Mouse (Mus musculus) naive thymus-derived CD4-positive, alpha-beta T cell, adult 2 months (primary cell): ENCODE data around the gene Apobec4.
"Not testable (repeated sequence)": the region's sequence is repeated elsewhere in the genome, so short reads cannot be mapped to it uniquely, and the experiment has no call there.

Experiments used
- DNase-seq: peaks from one replicate; pipeline ENCODE4 v3.0.0-alpha.2; 2011; ENCODE audit warnings: low read depth

Apobec4 gene

DNA sequence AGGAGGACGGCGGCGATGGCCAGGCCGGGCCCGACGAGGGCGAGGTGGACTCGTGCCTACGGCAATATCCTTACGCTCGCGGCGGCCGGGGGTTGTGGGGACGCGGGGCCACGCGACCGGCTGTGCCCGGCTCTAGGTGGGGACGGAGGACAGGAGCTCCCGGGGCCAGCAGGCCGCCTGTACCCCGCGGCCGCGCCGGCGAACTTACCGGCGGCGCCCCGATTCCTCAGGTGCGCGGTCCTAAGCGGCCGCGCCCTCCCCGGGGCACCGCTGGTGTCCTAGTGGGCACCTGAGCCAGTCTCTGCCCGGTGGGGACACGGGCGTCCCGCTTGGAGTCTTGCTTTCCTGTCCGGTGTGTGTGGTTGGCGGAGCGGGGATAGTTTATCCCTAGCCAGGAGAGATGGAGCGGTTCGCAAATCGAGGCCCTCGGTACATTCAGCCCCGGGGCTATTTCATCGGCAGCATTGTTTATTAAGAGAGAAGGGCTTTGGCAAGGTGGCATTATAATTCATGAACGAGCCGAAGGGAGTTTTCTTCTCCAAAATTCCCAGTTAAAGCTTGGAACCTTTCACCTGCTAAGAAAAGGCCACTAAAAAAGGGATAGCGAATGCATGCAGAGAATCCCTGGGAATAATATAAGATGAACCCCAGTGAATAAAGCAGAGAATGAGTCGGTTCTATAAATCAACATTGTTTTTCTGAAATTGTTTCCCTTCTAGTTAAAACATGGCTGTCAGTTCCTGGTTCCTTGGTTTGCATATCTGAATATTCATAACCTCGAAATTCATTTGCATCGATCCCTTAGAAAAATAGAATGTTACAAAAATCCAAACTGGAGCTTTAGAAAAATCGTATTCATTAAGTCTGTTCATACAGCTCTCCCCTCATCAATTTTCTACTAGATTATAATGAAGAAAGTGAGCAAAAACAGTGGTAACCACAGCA, 16.7 kb downstream of the Apobec4 start:
- peak; percentile 50 for DNase-seq

DNA sequence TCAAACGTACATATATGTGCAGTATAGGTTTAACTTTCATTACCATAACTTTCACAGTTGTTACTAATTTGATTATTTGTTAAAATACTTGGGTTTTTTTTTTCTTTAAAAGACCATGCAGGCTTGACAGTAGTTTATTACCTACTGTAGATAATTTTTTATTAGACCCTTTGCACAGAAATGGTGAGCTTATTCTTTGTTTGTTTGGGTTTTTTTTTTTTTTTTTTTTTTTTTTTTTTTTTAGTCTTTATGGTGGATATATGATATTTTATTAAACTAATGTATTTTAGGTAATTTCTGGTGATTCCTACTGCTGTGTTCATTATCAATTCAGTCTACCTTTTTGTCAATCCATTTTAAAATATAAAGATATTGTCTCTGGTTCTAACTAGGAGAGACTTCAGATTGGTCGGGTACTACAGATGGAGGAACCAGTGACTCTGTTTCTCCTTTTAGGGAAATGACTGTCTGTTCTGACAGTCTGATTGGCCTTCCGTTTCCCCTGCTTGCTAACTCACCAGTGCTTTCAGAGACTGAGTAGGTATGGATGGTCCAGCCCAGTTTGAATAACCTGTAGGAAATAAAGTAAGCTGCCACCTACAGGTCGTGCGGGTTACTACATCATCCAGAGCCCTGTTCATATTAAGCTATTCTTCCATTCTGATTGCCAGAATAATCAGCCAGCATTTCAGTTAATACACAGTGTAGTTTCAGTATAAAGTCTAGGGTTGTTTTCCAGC, 17.6 kb downstream of the Apobec4 start:
- DNase-seq, result peak; percentile 92

DNA sequence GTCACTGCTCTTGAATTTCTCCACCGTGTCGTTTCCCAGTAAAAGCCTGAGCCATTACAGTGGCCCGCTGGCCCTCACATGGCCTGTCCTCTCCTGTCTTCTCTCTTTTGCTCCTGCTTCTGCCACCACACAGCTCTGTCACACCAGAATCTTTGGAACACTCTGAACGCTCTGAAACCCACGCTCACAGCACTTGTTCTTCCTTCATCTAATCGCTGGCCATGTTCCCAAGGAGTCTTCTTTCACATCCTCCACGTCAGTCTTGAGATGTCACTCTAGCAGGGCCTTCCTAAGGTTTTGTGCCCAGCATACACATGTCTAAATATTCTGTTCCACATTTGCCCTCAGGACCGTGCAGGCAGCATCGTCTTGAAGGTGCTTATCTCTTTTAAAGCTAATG, 20.7 kb downstream of the Apobec4 start:
- no peak for DNase-seq

DNA sequence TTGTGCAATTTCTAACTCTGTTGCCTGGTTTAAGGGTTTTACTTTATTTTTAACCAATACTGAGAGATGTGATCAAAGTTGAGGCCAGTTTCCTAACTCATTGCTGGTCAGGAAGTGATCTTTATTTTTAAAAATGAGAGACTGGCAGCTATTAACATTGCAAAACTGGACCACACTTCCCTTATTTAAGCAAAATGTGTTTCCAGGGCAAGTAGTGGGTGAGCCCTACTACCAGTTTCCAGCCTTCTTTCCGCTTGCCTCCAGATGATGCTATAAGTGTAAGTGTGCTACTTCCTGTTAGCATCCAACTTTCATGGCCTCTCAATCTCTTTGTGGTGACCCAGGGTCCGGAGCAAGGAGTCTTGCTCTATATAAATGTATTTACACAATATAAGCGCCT, 24.2 kb downstream of the Apobec4 start:
- DNase-seq, result not testable (repeated sequence)

DNA sequence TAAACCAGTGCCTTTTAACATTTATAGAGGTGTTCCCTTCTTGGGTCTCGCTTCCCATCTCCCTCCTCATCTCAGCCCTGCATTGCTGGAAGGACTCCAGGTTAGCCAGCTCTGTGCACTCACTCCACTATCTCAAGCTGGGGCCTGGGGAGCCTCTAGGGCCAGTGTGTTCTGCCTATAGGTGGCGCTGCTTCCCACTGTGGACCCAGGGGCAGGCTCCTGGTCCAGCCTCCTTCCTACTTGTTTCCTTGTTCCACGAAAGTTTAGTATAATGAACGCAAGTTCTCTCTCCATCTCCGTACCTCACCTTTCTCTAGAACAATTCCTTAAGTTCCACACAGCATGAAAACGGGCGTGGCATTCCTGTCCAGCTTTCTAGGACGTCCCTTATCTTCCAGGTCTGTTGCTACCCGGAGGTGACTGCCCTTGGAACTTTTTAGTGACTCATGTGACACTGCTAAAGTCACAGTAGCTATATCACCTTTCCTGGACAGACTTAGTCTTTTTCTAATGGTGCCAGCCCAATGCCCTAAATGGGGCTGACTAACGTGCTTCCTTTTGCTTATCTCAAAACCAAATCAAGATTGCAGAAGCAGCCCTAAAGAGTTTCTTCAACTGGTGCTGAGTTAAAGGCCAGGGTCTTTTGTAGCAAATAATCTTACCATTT, 28.9 kb downstream of the Apobec4 start:
- peak; percentile 70 for DNase-seq

DNA sequence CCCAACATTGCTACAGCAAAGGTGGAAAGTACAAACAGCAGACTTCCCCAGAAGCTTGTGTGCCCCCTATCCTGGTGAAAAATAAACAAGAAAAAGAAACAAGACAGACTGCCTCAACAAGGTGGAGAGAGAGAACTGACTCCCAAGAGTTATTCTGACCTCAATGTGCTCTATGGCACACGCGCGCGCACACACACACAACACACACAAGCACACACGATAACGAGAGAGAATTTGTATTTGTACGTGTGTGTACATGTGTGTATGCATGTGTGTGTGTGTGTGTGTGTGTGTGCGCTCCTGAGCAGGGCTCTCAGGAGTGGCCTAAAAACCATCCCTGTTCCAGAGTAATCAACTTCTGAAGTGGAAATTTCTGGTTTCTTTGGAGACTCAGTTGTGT, 34.3 kb downstream of the Apobec4 start:
- no peak for DNase-seq

DNA sequence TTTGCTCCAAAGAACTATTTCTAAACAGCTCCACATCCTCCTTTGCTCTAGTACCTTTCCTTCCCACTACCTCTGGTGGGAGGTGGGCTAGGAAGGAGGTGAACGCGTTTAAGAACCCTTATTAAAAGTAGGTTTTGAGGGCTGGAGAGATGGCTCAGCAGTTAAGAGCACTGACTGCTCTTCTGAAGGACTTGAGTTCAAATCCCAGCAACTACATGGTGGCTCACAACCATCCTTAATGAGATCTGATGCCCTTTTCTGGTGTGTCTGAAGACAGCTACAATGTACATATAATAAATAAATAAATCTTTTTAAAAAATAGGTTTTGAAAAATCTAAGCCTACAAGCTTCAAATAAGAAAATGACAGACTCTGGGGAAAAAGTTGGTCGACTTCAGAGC, 35.1 kb downstream of the Apobec4 start:
- DNase-seq, result not testable (repeated sequence)

DNA sequence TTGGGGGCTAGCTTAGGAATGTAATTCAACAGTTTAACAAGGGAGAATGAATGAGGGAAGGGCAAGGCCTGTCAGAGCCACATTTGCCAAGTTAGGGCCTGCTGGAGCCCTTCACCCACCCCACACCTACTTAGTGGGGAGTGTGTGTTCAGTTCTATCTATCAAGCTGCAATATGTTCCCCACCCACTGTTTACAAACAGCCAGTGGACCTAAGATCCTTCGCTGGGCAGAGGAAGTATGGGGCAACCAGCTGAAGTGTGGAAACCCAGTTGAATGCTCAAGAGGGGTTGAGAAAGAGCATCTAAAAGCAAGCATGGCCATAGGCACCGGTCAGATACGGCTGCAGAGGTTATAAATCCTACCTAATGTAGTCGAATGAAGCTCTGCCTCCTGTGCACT, 36.6 kb downstream of the Apobec4 start:
- no peak for DNase-seq

DNA sequence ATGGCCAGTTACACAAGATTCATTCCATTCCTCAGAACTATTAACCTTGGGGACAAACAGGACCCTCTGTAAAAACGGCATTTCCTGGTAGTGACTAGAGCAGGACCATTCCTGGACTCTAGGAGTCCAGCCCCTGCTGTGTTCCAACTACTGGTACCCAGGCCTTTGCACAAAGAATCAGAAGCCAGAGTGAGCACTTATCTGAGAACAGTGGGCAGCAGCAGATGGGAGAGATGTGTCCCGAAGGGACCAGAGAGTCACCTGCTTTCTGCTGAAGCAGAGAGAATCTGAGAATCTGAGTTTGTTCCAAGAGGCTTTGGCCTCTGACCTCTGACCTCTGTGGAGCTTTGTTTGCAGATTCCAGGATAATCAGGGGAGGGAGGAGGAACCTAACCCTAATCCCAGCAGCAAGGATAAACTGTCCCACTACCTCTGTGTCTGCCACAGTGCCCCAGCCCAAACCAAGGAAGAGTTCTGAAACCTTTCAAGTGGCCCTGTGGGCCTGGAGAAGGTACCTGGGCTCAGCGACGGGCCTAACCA, 37.8 kb downstream of the Apobec4 start:
- no peak for DNase-seq

DNA sequence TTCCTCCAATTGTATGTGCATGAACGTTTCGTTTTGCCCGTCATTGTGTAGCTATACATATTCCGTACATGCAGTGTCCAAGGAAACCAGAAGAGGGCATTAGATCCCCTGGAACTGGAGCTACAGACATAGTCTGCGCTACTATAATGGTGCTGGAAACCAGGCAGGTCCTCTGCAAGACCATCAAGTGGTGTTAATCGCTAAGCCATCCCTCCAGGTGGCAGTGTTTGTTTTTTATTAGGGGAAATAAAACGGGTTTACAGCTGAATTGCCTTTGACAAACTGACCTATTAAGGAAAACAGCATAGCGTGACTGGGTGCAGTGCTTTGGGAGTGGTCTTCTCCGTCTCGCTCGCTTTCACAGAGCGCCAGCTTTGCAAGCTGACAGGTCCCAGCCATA, 39.9 kb downstream of the Apobec4 start:
- peak; percentile 49 for DNase-seq

DNA sequence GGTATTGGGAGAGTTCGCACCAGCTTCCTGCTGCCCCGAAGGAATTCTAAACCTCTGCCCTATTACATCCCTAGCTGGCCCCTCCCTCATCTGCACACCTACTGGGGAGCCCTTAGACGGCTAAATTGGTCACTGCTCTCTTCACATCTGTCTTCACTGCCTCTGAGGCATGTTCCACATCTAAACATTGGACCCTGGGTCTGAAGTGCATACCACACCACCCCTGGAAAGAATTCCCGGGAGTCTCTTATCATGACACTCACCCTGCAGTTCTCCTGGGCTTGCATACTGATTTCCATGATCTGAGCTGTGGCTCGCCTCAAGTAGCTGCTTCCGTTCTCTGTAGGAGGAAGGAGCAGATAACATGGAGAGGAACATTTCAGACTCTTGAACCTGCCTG, 40.5 kb downstream of the Apobec4 start:
- no peak for DNase-seq

DNA sequence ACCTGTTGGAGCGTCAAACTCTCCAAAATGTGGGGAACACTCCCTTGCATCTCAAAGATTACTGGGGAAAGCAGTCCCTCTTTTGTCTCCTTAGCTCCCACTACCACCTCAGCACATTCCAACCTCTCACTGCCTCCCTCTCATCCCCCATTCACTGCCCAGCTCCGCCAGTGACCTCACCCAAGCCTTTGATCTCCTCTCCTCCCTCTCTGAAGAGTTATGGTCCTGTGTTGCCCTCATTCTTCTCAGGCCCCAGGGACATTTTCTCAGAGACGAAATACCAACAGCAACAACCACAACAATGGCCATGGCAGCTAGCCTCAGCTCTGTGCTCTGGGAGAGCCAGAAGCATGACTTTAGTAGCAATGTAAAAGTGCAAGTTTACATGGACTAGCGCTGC, 40.9 kb downstream of the Apobec4 start:
- DNase-seq, result no peak

DNA sequence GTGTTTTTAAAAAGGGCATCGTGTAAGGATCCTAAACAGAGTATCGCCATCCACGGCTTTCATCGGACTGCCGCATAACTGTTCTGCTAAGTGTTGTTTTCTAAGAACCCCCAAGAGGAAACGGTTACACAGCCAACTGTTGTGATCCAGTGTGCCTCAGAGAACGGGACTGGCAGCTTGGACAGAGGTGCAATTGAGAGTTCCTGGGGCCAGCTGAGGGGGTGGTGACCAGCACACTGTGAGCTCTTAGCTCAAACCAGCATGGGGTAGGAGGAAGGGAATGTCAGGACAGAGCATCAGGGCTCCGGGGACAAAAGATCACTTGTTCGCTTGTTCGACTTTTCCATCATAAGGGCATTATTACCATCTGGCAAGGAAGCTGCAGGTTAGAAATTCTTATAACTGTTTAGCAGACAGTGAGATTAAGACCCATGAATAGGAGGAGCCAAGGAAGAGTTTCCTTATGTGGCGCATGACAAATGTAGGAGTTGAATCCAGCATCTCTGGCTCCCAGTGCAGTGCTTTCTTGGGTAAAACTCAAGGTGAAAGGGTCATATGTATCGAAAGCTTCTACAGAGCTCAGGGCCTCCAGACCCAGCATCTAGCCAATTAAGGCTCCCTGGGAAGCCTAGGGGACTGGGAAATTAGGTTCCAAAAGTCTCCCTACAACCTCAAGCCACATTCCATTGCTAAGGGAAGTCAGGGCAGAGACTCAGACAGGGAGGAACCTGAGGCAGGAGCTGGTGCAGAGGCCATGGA, 42.6 kb downstream of the Apobec4 start:
- DNase-seq, result no peak

DNA sequence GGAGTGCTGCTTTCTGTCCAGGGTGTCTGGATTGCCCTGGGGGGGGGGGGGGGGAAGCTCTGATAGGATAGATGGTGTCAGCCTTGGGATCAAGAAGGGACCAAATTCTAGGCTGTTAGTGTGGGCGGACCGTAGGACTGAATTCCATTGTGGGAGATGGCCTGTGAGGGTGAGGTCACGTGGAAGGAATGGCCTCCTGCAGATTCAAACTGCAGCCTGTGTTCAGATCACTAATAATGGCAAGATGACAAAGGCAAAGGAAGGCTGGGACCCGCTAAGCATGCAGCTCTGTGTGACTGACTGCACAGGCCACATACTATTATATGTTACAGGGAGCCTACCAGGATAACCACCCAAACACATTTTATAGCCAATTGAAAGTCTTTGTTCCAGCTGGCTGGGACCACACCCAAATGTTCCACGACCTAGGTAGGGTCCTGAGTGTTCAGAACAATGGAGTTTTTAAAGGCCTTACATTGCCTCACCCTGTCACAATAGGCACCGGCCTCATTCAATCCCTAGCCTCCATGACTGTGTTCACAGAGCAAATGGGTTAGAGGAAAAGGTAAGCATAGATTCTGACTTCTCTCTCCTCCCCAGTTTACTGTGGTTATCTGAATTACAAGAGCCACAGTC, 43.3 kb downstream of the Apobec4 start:
- no peak for DNase-seq

DNA sequence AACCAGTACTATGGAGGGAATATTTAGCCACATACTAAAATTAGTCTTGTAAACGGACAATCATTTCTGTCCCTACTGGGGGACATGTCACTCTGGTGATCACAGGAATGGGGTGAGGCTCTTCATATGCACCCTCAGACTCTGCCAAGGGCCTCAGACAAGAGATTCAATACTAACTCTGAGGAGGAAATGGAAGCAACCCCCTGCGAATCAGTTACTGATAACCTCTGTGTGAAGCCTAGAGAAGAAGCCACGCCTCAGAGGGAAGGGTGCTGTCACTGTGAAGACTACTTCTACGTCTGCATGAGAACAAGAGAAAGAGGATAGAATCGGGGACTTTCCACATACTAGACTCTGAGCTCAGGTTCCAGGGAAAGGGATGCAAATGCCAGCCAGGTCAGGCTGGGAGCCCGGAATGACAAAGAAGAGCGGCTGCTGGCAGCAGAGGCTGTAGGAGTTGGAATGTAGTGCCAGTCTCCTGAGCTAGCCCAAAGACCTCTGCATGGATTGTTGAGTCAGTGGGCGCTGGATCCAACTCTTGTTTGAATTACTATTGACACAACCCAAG, 45.4 kb downstream of the Apobec4 start:
- no peak for DNase-seq

DNA sequence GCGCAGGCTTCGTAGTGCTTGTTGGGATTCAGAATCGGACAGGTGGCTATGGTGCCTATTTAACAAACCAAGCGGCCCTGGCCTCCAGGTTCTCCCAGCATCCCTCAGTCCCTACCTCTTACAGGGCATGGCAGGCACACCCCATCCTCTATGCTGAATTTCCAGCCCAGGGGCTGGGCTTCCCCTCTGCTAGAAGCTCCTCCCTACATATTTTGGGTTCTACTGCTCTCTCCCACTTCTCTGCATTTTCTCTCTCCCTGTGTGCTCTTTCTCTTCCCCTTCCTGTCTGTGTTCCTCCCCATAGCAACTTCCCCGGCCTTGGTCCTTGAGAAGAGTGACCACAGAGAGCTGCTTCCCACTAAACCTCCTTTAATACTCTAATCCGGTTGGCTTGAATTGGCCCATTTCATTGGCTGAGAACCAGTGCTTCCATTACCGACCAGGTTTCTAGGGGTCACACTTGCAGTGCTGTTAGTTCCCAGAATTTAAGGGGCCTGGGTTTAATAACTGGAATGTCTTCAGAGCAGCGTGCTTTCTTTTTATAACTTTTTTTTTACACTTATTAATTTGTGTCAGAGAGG, 46.4 kb downstream of the Apobec4 start:
- DNase-seq, result no peak

DNA sequence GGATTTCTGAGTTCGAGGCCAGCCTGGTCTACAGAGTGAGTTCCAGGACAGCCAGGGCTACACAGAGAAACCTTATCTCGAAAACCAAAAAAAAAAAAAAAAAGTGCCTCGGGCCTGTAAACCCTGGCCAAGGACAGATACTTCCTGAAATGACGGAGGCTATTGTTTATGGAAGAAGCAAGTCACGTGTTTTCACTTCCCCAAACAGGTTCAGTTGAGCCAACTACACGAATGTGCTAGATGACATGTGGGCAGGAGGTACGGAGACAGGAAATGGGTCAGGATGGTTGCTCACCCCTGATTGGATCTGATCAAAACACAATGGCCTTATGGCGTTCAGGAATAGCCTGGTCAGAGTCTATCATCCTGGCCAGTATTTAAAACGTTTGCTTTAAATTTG, 47.8 kb downstream of the Apobec4 start:
- no peak for DNase-seq

DNA sequence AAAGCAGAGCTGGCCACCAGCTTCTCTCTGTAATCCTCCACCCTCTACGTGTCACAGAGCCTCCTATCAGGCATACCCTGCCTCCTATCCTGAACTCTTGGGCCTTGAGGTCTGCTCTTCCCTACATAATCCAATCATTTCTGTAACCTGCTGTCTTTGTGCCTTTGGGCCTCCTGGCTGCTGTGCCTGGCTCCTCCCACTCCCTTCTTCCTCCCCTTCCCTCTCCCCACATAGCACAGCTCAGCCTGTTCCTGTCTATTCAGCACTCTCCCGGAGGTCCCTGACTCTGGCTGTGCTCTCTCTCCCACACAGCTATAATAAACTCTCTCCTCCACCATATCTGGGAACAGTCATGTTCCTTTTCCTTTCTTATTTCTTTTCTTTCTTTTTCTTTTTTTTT, 49.5 kb downstream of the Apobec4 start, which contains the start of gene Ncf2:
Gene Ncf2, plus strand, starts transcription at position 298 of the 400 bp plus-strand sequence.
- DNase-seq, result no peak

DNA sequence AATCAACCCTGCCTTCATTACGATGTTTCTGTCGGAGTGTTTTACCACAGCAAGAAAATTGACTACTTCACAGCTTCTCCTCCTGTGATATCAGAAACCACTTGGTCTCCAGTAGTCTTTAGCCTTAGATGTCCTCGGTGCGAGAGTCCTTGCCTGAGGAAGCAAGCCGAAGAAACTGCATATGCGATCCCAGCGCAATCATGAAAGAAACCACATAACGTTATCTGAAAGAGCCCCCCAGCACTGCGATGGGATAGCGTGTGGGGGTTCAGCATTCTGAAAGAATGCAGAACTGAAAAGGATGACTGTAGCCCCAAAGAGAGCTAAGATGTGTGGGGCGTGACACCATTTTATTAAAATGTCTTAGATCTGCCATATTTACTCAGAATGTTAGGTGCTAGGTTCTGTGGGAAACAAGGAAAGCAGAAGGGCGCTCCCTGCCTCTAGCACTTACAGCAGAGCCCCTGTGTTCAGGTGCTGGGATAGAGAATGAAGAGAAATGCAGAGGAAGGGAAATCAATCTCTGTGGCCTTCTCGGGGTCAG, 50.4 kb downstream of the Apobec4 start:
- DNase-seq, result no peak

DNA sequence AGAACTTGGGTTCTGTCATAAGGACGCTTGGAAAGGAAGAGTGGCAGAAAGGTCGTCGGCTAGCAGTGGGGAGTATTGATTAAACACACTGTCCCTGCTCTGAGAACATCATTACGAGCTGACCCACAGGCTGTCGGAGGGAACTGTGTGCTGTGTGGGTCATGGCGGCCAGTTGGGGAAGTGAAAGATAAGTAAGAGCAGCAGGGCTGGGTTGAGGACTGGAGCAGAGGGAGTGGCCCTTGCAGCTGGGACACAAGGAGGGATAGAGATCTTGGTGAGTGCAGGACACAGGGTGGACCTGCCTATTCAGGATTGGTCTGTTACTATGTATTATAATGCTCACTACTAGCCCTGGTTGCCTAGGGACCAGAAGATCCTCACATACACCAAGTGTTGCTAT, 54.6 kb downstream of the Apobec4 start:
- no peak for DNase-seq
